Mouse (Mus musculus): Measurements from ENCODE around the gene Tmem199. TPM values are rescaled to one million over a fixed set of nuclear protein-coding genes. Genes with fewer than 3 reads are reported as not detected.
"Not testable (repeated sequence)": the region's sequence is repeated elsewhere in the genome, so short reads cannot be mapped to it uniquely, and the experiment has no call there.

Tmem199 gene
- total and polyA plus RNA-seq, 2 experiments from 2014 or later = 29.9 to 36.4 TPM

DNA sequence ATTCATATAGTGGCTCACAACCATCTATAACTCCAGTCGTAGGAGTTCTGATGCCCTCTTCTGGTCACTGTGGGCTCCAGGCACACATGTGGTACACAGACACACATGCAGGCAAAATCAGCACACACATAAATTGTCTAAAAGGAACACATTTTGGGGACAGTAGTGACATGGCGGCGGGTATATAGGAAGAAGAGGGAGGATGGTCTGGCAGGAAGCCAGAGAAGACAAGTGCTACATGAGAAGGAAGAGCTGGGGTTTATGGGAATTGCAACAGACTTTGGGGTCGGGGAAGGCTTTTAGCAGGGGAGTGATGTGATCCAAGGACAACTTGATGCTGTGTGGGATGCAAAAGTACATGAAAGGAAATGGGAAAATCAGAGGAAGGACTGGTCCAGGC is 22.5 kb upstream of the Tmem199 start:
- Histone ChIP-seq H3K27me3 (ENCODE audit: control insufficient read depth, insufficient read depth, low read length) (no peaks in the 10 kb centered on the region), H3K9ac (replicated peaks; ENCODE audit: low read depth, low read length) (no peak overlapping the region), H3K4me2 (ENCODE audit: low read depth, low read length) (peak overlapping the region; percentile 83), H3K27ac (ENCODE audit: low read depth) (peak overlapping the region; percentile 92), H3K36me3 (replicated peaks; ENCODE audit: control insufficient read depth, insufficient read depth, low read length) (peaks cover 29% of the 10 kb centered on the region), H3K4me3 (ENCODE audit: low read depth, low read length) (peak overlapping the region; percentile 82), H3K9me3 (replicated peaks; ENCODE audit: control insufficient read depth, low read length) (no peaks in the 10 kb centered on the region), H3K4me1 (ENCODE audit: control insufficient read depth, insufficient read depth) (peaks cover 24% of the 10 kb centered on the region)
- ATAC-seq (ENCODE audit: insufficient read depth, low read depth) = no peak
- TF ChIP-seq EP300 (IDR thresholded peaks at IDR 0.05; ENCODE audit: low read depth) (no peak), CTCF (IDR thresholded peaks at IDR 0.05; ENCODE audit: low read depth) (no peak)
- no peak for DNase-seq (ENCODE audit: low spot score)
- WGBS = 70% methylated on average over 4 of the region's 4 CpGs

DNA sequence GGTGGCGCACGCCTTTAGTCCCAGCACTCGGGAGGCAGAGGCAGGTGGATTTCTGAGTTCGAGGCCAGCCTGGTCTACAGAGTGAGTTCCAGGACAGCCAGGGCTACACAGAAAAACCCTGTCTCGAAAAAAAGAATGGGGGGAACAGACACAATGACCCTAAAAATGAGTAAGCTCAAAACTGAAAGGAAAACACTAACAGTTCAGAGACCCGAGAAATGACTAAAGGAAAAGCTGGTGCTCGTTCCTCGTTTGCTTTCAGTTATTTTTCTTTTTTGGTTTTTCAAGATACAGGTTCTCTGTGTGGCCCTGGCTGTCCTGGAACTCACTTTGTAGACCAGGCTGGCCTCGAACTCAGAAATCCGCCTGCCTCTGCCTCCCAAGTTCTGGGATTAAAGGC is 19.5 kb upstream of the Tmem199 start:
- not testable (repeated sequence) for H3K9me3 ChIP-seq (replicated peaks; ENCODE audit: control insufficient read depth, low read length); H3K27me3 ChIP-seq (ENCODE audit: control insufficient read depth, insufficient read depth, low read length); DNase-seq (ENCODE audit: low spot score); ATAC-seq (ENCODE audit: insufficient read depth, low read depth); H3K4me3 ChIP-seq (ENCODE audit: low read depth, low read length)
- Histone ChIP-seq H3K4me2 (ENCODE audit: low read depth, low read length) (0 out of 2 replicates have a peak overlapping the region, but pooled peaks have one; percentile 6), H3K9ac (replicated peaks; ENCODE audit: low read depth, low read length) (0 out of 2 replicates have a peak overlapping the region, but pooled peaks have one; percentile 15), H3K27ac (ENCODE audit: low read depth) (peak overlapping the region; percentile 79), H3K4me1 (ENCODE audit: control insufficient read depth, insufficient read depth) (peaks cover 11% of the 10 kb centered on the region), H3K36me3 (replicated peaks; ENCODE audit: control insufficient read depth, insufficient read depth, low read length) (peaks cover 42% of the 10 kb centered on the region)
- 80% methylated on average over 6 of the region's 10 CpGs for WGBS

DNA sequence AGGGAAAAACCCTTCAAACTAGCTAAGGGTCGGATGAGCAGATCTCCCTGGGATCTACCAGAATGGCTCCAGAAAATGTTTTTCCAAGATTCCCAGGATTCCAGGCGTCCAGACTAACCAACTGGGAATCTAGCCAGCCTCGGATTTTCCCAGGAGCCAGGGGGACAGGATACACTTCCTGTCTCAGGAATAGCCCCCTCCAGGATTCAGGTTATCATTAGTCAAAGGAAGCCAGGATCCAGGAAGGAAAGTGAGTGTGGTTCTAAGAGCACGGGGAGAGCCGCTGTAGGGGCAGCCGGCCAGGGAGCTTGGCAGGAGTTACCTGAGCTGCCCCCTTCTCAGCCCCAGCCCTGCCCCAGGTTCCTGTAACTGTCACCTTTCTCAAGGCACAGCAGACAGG is 19.1 kb upstream of the Tmem199 start:
- peak; percentile 61 for DNase-seq (ENCODE audit: low spot score)
- Histone ChIP-seq H3K4me1 (ENCODE audit: control insufficient read depth, insufficient read depth) (peaks cover 11% of the 10 kb centered on the region), H3K4me2 (ENCODE audit: low read depth, low read length) (peak overlapping the region; percentile 15; the same call in 1 of the 2 replicates), H3K9ac (replicated peaks; ENCODE audit: low read depth, low read length) (peak overlapping the region; percentile 15; the same call in 1 of the 2 replicates), H3K27me3 (ENCODE audit: control insufficient read depth, insufficient read depth, low read length) (no peaks in the 10 kb centered on the region), H3K36me3 (replicated peaks; ENCODE audit: control insufficient read depth, insufficient read depth, low read length) (peaks cover 47% of the 10 kb centered on the region), H3K9me3 (replicated peaks; ENCODE audit: control insufficient read depth, low read length) (no peaks in the 10 kb centered on the region), H3K4me3 (ENCODE audit: low read depth, low read length) (no peak overlapping the region), H3K27ac (ENCODE audit: low read depth) (peak overlapping the region; percentile 79)
- TF ChIP-seq CTCF (IDR thresholded peaks at IDR 0.05; ENCODE audit: low read depth) (no peak), EP300 (IDR thresholded peaks at IDR 0.05; ENCODE audit: low read depth) (peak; percentile 80)
- ATAC-seq (ENCODE audit: insufficient read depth, low read depth) = peak; percentile 6; the same call in 1 of the 2 replicates
- WGBS = 51% methylated on average over 6 of the region's 6 CpGs

DNA sequence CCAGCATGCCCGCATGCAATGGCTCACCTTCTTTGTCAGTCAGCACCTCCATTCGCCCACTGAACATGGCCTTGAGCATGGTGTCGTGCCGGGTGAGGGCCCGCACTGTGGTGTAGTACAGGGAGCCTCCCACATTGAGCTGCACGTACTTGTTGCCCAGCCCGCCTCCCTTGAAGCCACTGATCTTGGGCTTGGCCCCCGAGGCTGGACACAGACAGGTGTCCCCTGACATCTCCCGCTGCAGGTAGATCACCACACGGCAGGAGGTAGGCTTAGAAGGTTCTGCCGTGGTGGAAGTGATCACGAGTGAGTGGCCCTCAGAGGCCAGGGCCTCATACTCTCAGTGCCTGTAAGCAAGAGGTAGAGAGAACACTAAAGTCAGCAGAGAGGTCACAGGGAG is 18.0 kb upstream of the Tmem199 start:
- Histone ChIP-seq H3K4me2 (ENCODE audit: low read depth, low read length) (peak overlapping the region; percentile 15; the same call in 1 of the 2 replicates), H3K27me3 (ENCODE audit: control insufficient read depth, insufficient read depth, low read length) (no peaks in the 10 kb centered on the region), H3K4me3 (ENCODE audit: low read depth, low read length) (no peak overlapping the region), H3K9me3 (replicated peaks; ENCODE audit: control insufficient read depth, low read length) (no peaks in the 10 kb centered on the region), H3K27ac (ENCODE audit: low read depth) (peak overlapping the region; percentile 79), H3K9ac (replicated peaks; ENCODE audit: low read depth, low read length) (no peak overlapping the region), H3K36me3 (replicated peaks; ENCODE audit: control insufficient read depth, insufficient read depth, low read length) (peaks cover 57% of the 10 kb centered on the region), H3K4me1 (ENCODE audit: control insufficient read depth, insufficient read depth) (peaks cover 6% of the 10 kb centered on the region)
- 86% methylated on average over 12 of the region's 12 CpGs for WGBS
- DNase-seq (ENCODE audit: low spot score) (no peak), ATAC-seq (ENCODE audit: insufficient read depth, low read depth) (no peak)
- TF ChIP-seq EP300 (IDR thresholded peaks at IDR 0.05; ENCODE audit: low read depth) (no peak), CTCF (IDR thresholded peaks at IDR 0.05; ENCODE audit: low read depth) (no peak)

DNA sequence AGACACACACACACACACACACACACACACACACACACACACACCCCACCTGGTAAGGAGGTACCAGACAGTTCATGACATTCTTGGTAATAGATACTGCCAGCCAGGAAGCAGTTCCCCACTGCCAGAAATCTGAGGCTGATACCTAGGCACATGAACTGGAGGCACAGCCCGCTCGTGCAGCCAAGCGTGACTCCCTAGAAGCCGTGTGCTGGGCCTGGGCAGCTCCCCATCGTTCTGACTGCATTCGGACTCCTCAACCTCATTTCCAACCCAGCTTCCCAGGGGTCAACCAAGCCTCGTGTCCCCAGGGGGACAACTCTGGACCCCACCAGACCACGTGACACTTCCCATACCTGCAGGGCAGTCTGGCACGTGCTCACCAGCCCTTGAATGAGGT is 16.7 kb upstream of the Tmem199 start:
- 83% methylated on average over 9 of the region's 9 CpGs for WGBS
- Histone ChIP-seq H3K9me3 (replicated peaks; ENCODE audit: control insufficient read depth, low read length) (no peaks in the 10 kb centered on the region), H3K27me3 (ENCODE audit: control insufficient read depth, insufficient read depth, low read length) (no peaks in the 10 kb centered on the region), H3K36me3 (replicated peaks; ENCODE audit: control insufficient read depth, insufficient read depth, low read length) (peaks cover 70% of the 10 kb centered on the region), H3K4me1 (ENCODE audit: control insufficient read depth, insufficient read depth) (no peaks in the 10 kb centered on the region), H3K27ac (ENCODE audit: low read depth) (no peak overlapping the region), H3K4me2 (ENCODE audit: low read depth, low read length) (no peak overlapping the region), H3K4me3 (ENCODE audit: low read depth, low read length) (no peak overlapping the region), H3K9ac (replicated peaks; ENCODE audit: low read depth, low read length) (no peak overlapping the region)
- no peak for ATAC-seq (ENCODE audit: insufficient read depth, low read depth)
- DNase-seq (ENCODE audit: low spot score) = no peak
- no peak for TF ChIP-seq EP300 (IDR thresholded peaks at IDR 0.05; ENCODE audit: low read depth)
- TF ChIP-seq CTCF (IDR thresholded peaks at IDR 0.05; ENCODE audit: low read depth) = no peak

DNA sequence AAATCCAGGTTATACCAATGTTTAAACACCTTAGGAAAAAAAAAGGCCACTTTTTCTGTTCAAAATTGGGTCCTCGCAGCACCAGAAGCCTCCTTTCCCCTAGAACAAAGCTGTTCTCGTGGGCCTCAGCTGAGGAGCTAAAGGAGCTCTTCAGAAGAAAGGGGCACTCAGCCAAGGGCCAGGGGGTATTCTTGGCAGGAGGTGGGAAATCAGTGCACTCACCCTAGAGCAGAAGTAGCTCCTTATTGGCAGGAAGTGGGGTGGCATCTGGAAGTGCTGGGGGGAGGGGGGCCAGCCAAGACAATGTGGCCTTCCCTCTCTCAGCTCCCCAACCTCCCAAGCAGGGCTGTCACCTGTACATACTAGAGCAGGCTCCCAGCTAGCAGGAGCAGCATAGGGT is 12.9 kb upstream of the Tmem199 start:
- H3K4me3 ChIP-seq (ENCODE audit: low read depth, low read length) = no peak overlapping the region
- H3K9me3 ChIP-seq (replicated peaks; ENCODE audit: control insufficient read depth, low read length) = no peaks in the 10 kb centered on the region
- no peaks in the 10 kb centered on the region for H3K4me1 ChIP-seq (ENCODE audit: control insufficient read depth, insufficient read depth)
- H3K36me3 ChIP-seq (replicated peaks; ENCODE audit: control insufficient read depth, insufficient read depth, low read length) = peaks cover 95% of the 10 kb centered on the region
- 84% methylated on average over 2 of the region's 2 CpGs for WGBS
- TF ChIP-seq EP300 (IDR thresholded peaks at IDR 0.05; ENCODE audit: low read depth) = no peak
- TF ChIP-seq CTCF (IDR thresholded peaks at IDR 0.05; ENCODE audit: low read depth) = no peak
- DNase-seq (ENCODE audit: low spot score) (no peak), ATAC-seq (ENCODE audit: insufficient read depth, low read depth) (no peak)
- no peak overlapping the region for H3K27ac ChIP-seq (ENCODE audit: low read depth)
- no peak overlapping the region for H3K9ac ChIP-seq (replicated peaks; ENCODE audit: low read depth, low read length)
- H3K4me2 ChIP-seq (ENCODE audit: low read depth, low read length) = no peak overlapping the region
- H3K27me3 ChIP-seq (ENCODE audit: control insufficient read depth, insufficient read depth, low read length) = no peaks in the 10 kb centered on the region
